Mouse (Mus musculus): ENCODE measurements around the gene Phospho2. TPM values are rescaled to one million over a fixed set of nuclear protein-coding genes. Genes with fewer than 3 reads are reported as not detected.
A peak's percentile ranks its signal among the peaks of the same experiment; 100 is the strongest.

Gene Phospho2
- total and polyA plus RNA-seq, 3 experiments, result 18.2 to 26.8 (median 25.3) TPM

DNA sequence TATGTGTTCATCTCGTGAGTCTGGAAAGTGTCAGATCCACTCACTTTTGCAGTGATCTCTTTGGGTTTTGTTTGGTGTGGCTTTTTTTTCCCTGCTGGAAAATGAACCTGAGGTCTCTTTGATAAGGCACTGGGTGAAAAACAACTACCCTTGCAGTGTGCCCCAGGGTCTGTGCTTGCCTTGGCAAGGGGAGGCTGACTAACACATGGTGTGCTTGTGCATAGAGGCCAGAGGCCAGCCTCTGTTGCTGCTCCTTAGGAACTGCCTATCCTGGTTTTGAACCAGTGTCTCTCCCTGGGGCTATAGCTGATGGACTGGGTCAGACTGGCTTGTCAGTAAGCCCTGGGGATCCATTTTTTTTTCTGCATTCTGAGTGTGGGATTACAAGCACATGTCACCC is 30.8 kb downstream of the Phospho2 start:
- Histone ChIP-seq H3K79me2 (replicated peaks; ENCODE audit: control insufficient read depth, insufficient read depth, low read length) (no peaks in the 10 kb centered on the region), H3K4me1 (ENCODE audit: control insufficient read depth, insufficient read depth, low read length) (no peaks in the 10 kb centered on the region), H3K27me3 (ENCODE audit: control insufficient read depth, insufficient read depth, low read length) (no peaks in the 10 kb centered on the region), H3K9ac (ENCODE audit: low read depth, low read length) (no peak overlapping the region), H3K4me3 (no peak overlapping the region), H3K36me3 (ENCODE audit: control insufficient read depth, insufficient read depth, low read length) (no peaks in the 10 kb centered on the region; the same call in 1 of the 2 replicates), H3K27ac (no peak overlapping the region)
- DNase-seq, result no peak
- intact Hi-C loops (cut with DNase I), result no loop called here
- TF ChIP-seq POLR2A (IDR thresholded peaks at IDR 0.05; ENCODE audit: insufficient read depth, low read depth, low read length) (no peak), CTCF (IDR thresholded peaks at IDR 0.05) (no peak), EP300 (IDR thresholded peaks at IDR 0.05; ENCODE audit: insufficient read depth, low read depth, low read length) (no peak)
- WGBS, result 50% methylated on average over 1 of the region's 1 CpGs

GRCm38 (mm10) chr2:69821711-69822110 is 32.3 kb downstream of the Phospho2 start, which contains the start of gene Klhl23:
TSS of gene Klhl23 (plus strand) at chr2:69821944.
- Histone ChIP-seq H3K27ac (peak within 1 kb of the TSS; percentile 63), H3K36me3 (ENCODE audit: control insufficient read depth, insufficient read depth, low read length) (no peaks in the 10 kb centered on the region; the same call in 1 of the 2 replicates), H3K4me3 (peak within 1 kb of the TSS; percentile 70), H3K9ac (ENCODE audit: low read depth, low read length) (peak within 1 kb of the TSS; percentile 89), H3K4me1 (ENCODE audit: control insufficient read depth, insufficient read depth, low read length) (no peaks in the 10 kb centered on the region), H3K27me3 (ENCODE audit: control insufficient read depth, insufficient read depth, low read length) (no peaks in the 10 kb centered on the region), H3K79me2 (replicated peaks; ENCODE audit: control insufficient read depth, insufficient read depth, low read length) (no peaks in the 10 kb centered on the region)
- TF ChIP-seq POLR2A (IDR thresholded peaks at IDR 0.05; ENCODE audit: insufficient read depth, low read depth, low read length) (peak; percentile 51), CTCF (IDR thresholded peaks at IDR 0.05) (no peak)
- WGBS, result 9% methylated on average over 8 of the region's 8 CpGs
- intact Hi-C loops (cut with DNase I), result no loop called here
- DNase-seq, result peak; percentile 30 to 42

- TF ChIP-seq EP300 (IDR thresholded peaks at IDR 0.05; ENCODE audit: insufficient read depth, low read depth, low read length) (no peak), POLR2A (IDR thresholded peaks at IDR 0.05; ENCODE audit: insufficient read depth, low read depth, low read length) (no peak), CTCF (IDR thresholded peaks at IDR 0.05) (no peak)
- Histone ChIP-seq H3K27ac (peak overlapping the region; percentile 63), H3K4me3 (peak overlapping the region; percentile 70), H3K79me2 (replicated peaks; ENCODE audit: control insufficient read depth, insufficient read depth, low read length) (no peaks in the 10 kb centered on the region), H3K27me3 (ENCODE audit: control insufficient read depth, insufficient read depth, low read length) (no peaks in the 10 kb centered on the region), H3K4me1 (ENCODE audit: control insufficient read depth, insufficient read depth, low read length) (no peaks in the 10 kb centered on the region), H3K36me3 (ENCODE audit: control insufficient read depth, insufficient read depth, low read length) (no peaks in the 10 kb centered on the region; the same call in 1 of the 2 replicates), H3K9ac (ENCODE audit: low read depth, low read length) (peak overlapping the region; percentile 89)
- WGBS, result under 1% methylated on average over 75 of the region's 80 CpGs
- peak; percentile 54 to 58 for DNase-seq
- intact Hi-C loops (cut with DNase I), result no loop called here
Observed at GRCm38 (mm10) chr2:69822361-69823128, 33.1 kb downstream of the Phospho2 start.

GRCm38 (mm10) chr2:69823129-69823677 is 33.8 kb downstream of the Phospho2 start:
- no peaks in the 10 kb centered on the region for H3K79me2 ChIP-seq (replicated peaks; ENCODE audit: control insufficient read depth, insufficient read depth, low read length)
- TF ChIP-seq POLR2A (IDR thresholded peaks at IDR 0.05; ENCODE audit: insufficient read depth, low read depth, low read length) (no peak), EP300 (IDR thresholded peaks at IDR 0.05; ENCODE audit: insufficient read depth, low read depth, low read length) (no peak), CTCF (IDR thresholded peaks at IDR 0.05) (no peak)
- peak overlapping the region; percentile 63; the same call in 1 of the 2 replicates for H3K27ac ChIP-seq
- peak; percentile 45 to 65 for DNase-seq
- no peaks in the 10 kb centered on the region; the same call in 1 of the 2 replicates for H3K36me3 ChIP-seq (ENCODE audit: control insufficient read depth, insufficient read depth, low read length)
- peak overlapping the region; percentile 70 for H3K4me3 ChIP-seq
- 3% methylated on average over 45 of the region's 45 CpGs for WGBS
- intact Hi-C loops (cut with DNase I), result no loop called here
- H3K9ac ChIP-seq (ENCODE audit: low read depth, low read length), result peak overlapping the region; percentile 89
- no peaks in the 10 kb centered on the region for H3K4me1 ChIP-seq (ENCODE audit: control insufficient read depth, insufficient read depth, low read length)
- H3K27me3 ChIP-seq (ENCODE audit: control insufficient read depth, insufficient read depth, low read length), result no peaks in the 10 kb centered on the region

DNA sequence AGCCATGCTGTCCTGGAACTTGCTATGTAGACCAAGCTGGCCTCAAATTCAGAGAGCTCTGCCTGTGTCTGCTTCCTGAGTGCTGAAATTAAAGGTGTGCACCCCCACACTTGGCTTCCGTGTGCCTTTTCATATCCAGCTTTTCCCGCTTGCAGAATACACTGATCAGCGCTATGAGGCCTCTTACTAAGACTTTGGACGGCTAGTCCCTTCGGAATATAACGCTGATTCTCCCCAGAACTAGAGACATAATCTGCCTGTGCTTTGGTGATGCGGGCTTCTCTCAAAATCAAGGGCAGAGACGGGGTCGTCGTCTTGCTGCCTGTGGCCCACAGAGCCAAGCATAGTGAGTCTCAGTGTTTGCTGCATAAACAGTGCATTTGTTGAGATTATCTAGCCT is 36.5 kb downstream of the Phospho2 start:
- Histone ChIP-seq H3K27ac (peak overlapping the region; percentile 17; the same call in 1 of the 2 replicates), H3K36me3 (ENCODE audit: control insufficient read depth, insufficient read depth, low read length) (no peaks in the 10 kb centered on the region; the same call in 1 of the 2 replicates), H3K79me2 (replicated peaks; ENCODE audit: control insufficient read depth, insufficient read depth, low read length) (no peaks in the 10 kb centered on the region), H3K27me3 (ENCODE audit: control insufficient read depth, insufficient read depth, low read length) (no peaks in the 10 kb centered on the region), H3K4me1 (ENCODE audit: control insufficient read depth, insufficient read depth, low read length) (no peaks in the 10 kb centered on the region), H3K4me3 (no peak overlapping the region), H3K9ac (ENCODE audit: low read depth, low read length) (no peak overlapping the region)
- intact Hi-C loops (cut with DNase I), result no loop called here
- TF ChIP-seq EP300 (IDR thresholded peaks at IDR 0.05; ENCODE audit: insufficient read depth, low read depth, low read length), result no peak
- TF ChIP-seq CTCF (IDR thresholded peaks at IDR 0.05), result no peak
- no peak for TF ChIP-seq POLR2A (IDR thresholded peaks at IDR 0.05; ENCODE audit: insufficient read depth, low read depth, low read length)
- WGBS, result 65% methylated on average over 10 of the region's 10 CpGs
- DNase-seq, result no peak

GRCm38 (mm10) chr2:69826380-69826779 is 37.0 kb downstream of the Phospho2 start:
- Histone ChIP-seq H3K27me3 (ENCODE audit: control insufficient read depth, insufficient read depth, low read length) (no peaks in the 10 kb centered on the region), H3K9ac (ENCODE audit: low read depth, low read length) (no peak overlapping the region), H3K36me3 (ENCODE audit: control insufficient read depth, insufficient read depth, low read length) (no peaks in the 10 kb centered on the region; the same call in 1 of the 2 replicates), H3K4me3 (no peak overlapping the region), H3K27ac (no peak overlapping the region; the same call in 1 of the 2 replicates), H3K79me2 (replicated peaks; ENCODE audit: control insufficient read depth, insufficient read depth, low read length) (no peaks in the 10 kb centered on the region), H3K4me1 (ENCODE audit: control insufficient read depth, insufficient read depth, low read length) (no peaks in the 10 kb centered on the region)
- intact Hi-C loops (cut with DNase I), result no loop called here
- DNase-seq, result peak in 1 of 2 experiments; percentile 23
- 56% methylated on average over 2 of the region's 2 CpGs for WGBS
- TF ChIP-seq POLR2A (IDR thresholded peaks at IDR 0.05; ENCODE audit: insufficient read depth, low read depth, low read length) (0 out of 2 replicates have a peak, but pooled peaks have one; percentile 7), CTCF (IDR thresholded peaks at IDR 0.05) (no peak), EP300 (IDR thresholded peaks at IDR 0.05; ENCODE audit: insufficient read depth, low read depth, low read length) (no peak)

Data from heart, adult 2 months (tissue).